Mouse (Mus musculus) heart, adult 2 months (tissue): ENCODE measurements around the gene Nmnat2.

Experiments
- CTCF ChIP-seq: fragments of 200-600 bp; IDR thresholded peaks from 2 replicates; pipeline ENCODE4 v1.8.1; 2022; ENCODE audit warnings: antibody characterized with exemption, mild to moderate bottlenecking, moderate library complexity
- EP300 ChIP-seq: fragments of 200-500 bp; IDR thresholded peaks from 2 replicates; pipeline ENCODE4 v1.6.1; 2011; ENCODE audit warnings: low read depth, low read length, control low read depth; ENCODE audit not compliant: insufficient read depth

DNA sequence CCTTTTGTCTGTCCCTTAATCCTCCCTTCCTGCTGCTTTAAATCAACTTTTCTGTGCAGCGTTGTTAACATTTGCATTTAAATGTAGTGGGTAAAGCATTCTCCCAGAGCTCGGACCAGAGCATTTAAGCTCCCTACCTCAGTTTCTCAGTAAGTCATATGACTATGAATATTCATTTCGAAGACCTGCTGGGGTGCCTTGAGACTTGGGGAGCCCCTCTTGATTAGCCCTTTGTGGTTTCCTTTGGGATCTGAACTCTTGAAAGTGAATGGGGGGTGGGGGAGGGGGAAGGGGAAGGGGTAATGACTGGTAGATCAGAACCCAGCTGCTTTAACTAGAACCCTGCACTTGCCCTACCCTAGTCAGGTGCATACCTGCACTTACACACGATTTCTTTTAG lies 19.1 kb downstream of the Nmnat2 start:
- TF ChIP-seq EP300 = no peak
- TF ChIP-seq CTCF = no peak
